Mouse (Mus musculus): Measurements from ENCODE around the gene Cyp3a25. TPM values are rescaled to one million over a fixed set of nuclear protein-coding genes. Genes with fewer than 3 reads are reported as not detected.
"Not testable (repeated sequence)": the region's sequence is repeated elsewhere in the genome, so short reads cannot be mapped to it uniquely, and the experiment has no call there.

The Cyp3a25 gene
- total RNA-seq (2021): under 1 TPM in 1 of 2 experiments, not detected in 1; 0.18 TPM
- long read RNA-seq, experiment 1: 0 reads
- long read RNA-seq, experiment 2: 0 reads

- intact Hi-C loops (cut with DNase I); DNase-seq: not testable (repeated sequence)
Observed at GRCm38 (mm10) chr5:146009509-146009908, at the start of gene Cyp3a25. TSS of gene Cyp3a25 (minus strand) at chr5:146009618.

- DNase-seq: no peak
- intact Hi-C loops (cut with DNase I): no loop called here
Observed at GRCm38 (mm10) chr5:146021136-146021535, 11.7 kb upstream of the Cyp3a25 start.

DNA sequence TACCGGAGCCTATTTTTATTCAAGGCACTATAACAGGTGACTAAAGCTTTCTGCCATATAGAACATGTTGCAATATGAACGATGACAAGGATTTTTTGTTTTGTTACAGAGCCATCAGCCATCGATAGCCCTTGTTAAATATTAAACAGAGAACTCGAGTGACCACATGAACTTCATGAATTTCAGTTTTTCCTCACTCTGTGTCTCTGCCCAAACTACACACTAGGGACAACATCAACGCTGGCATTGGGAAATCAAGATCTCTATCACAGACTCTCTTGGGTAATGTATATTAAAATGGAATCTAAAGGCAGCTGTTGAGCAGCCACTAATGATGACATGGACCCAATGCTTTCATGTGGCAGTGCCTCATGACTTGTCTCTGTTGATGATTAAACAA is 8.9 kb upstream of the Cyp3a25 start:
- intact Hi-C loops (cut with DNase I): no loop called here
- DNase-seq: no peak

GRCm38 (mm10) chr5:146011251-146011650 is 1.8 kb upstream of the Cyp3a25 start:
- intact Hi-C loops (cut with DNase I): no loop called here
- no peak for DNase-seq

DNA sequence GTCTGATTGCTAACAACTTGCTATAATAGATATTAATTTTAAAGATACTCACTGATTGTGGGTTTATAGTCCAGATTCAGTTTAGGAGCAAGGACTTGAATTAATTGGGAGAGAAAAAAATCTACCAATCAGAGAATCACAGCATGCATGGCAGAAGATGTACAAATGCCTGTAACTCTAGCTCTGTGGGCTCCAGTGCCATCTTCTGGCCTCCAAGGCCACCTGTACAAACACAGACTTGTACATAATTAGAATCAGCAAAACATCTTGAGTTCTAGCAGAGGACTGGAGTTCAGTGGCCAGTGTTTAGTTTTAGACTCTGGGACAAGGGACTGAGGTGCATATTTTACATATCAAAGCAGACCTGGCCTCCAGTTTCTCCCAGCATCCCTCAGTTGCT is 42.3 kb downstream of the Cyp3a25 start:
- DNase-seq: no peak
- intact Hi-C loops (cut with DNase I): no loop called here

Other genes starting within 250 kb of the Cyp3a25 start
- not detected for gene Cyp3a44, start 203.7 kb downstream of the Cyp3a25 start, total RNA-seq (2021)
- under 1 TPM in 1 of 2 experiments, not detected in 1; 0.38 TPM for gene Cyp3a11, start 129.7 kb downstream of the Cyp3a25 start, total RNA-seq (2021)
- gene Cyp3a59, start 69.6 kb upstream of the Cyp3a25 start, total RNA-seq (2021): not detected
- not detected for gene Gm5565, start 150.9 kb upstream of the Cyp3a25 start, total RNA-seq (2021)
- not detected for gene Gm6309, start 161.1 kb upstream of the Cyp3a25 start, total RNA-seq (2021)
- 1 to 10 TPM in 1 of 2 experiments, under 1 TPM in 1; 0.59 to 1.0 TPM for gene 1700001J03Rik, start 175.7 kb upstream of the Cyp3a25 start, total RNA-seq (2021)
- 10 to 100 TPM; 29.7 to 35.9 TPM for gene Rnf6, start 211.9 kb upstream of the Cyp3a25 start, total RNA-seq (2021)
- gene Cdk8, start 221.6 kb upstream of the Cyp3a25 start, total RNA-seq (2021): 10 to 100 TPM; 15.4 to 16.7 TPM

All from gastrocnemius, postnatal 36 days (tissue).